In the genomic region with DNA sequence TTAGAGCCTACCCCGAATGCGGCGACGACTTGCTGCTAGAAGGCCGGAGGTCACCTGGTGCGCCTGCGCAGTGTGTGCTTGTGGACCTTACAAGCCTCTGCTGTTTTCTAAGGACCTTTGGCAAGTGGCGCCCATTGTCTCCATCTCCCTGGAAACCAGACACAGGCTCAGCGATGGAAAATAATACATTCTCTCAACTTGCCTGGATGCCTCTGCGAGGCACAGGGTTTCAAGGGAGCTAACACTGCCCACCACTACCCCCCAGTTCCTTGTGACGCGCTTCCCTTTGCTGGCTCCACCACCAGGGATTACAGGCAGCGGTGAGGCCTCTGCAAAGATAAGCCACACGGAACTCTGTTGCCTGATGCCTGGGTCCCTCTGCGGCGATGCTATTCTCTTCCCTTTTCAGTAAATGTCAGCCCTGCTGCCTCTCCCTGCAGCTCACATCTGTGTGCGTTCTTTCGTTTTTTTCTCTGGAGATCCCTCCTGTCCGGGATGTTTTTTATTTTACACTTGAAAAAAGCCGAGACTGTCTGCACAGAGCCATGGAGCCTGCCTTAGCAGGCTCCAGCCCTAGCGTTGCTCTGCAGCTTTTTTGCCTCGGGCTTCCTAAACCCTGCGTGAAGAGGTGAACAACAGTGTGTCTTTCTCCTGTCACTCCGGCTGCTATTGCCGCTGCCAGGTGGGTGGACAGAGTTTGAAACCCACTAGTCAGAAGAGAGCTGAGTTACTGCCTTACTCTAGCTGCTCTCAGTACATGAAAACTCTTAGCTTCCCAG, we compare ENCODE assay signal across 8 mouse cellular contexts.
DNase-seq lines count a peak whose midpoint lies in the region; ATAC-seq lines count a peak whose summit lies in the region.

No protein-coding gene starts in this region.

- H3K4me2 ChIP-seq in hindbrain, embryonic 15.5 days = peak overlapping the region; percentile 52
- H3K4me2 ChIP-seq in midbrain, embryonic 12.5 days (replicated peaks) = peak overlapping the region; percentile 51

- H3K27me3 ChIP-seq in embryonic facial prominence, embryonic 10.5 days (replicated peaks; ENCODE audit: low read depth, poor library complexity, severe bottlenecking) = peaks cover 11% of the 10 kb centered on the region
- H3K27me3 ChIP-seq in hindbrain, embryonic 15.5 days = 0 out of 2 replicates have a peak, but pooled peaks cover 6% of the 10 kb centered on the region
- H3K27me3 ChIP-seq in midbrain, embryonic 12.5 days = peaks cover 16% of the 10 kb centered on the region; the same call in 1 of the 2 replicates

- H3K9me3 ChIP-seq in embryonic facial prominence, embryonic 10.5 days = no peaks in the 10 kb centered on the region
- no peaks in the 10 kb centered on the region for H3K9me3 ChIP-seq in hindbrain, embryonic 15.5 days
- H3K9me3 ChIP-seq in midbrain, embryonic 12.5 days = no peaks in the 10 kb centered on the region

- WGBS in embryonic facial prominence, embryonic 10.5 days = 33% methylated on average over 25 of the region's 25 CpGs
- 10% methylated on average over 25 of the region's 25 CpGs for WGBS in hindbrain, embryonic 15.5 days
- WGBS in midbrain, embryonic 12.5 days = 15% methylated on average over 25 of the region's 25 CpGs

- peak overlapping the region; percentile 25 for H3K4me3 ChIP-seq in embryonic facial prominence, embryonic 10.5 days
- peak overlapping the region; percentile 12; the same call in 1 of the 2 replicates for H3K4me3 ChIP-seq in hindbrain, embryonic 15.5 days
- peak overlapping the region; percentile 2; the same call in 1 of the 2 replicates for H3K4me3 ChIP-seq in midbrain, embryonic 12.5 days

- peak; percentile 39 for DNase-seq in brain, embryonic 18.5 days (ENCODE audit: low read depth, low spot score)
- DNase-seq in embryonic facial prominence, embryonic 10.5 days (ENCODE audit: low spot score) = peak; percentile 51
- no peak for DNase-seq in spleen, postnatal 4 days (ENCODE audit: low spot score in 2 of 2)
- no peak for DNase-seq in thymus, postnatal 10 days (ENCODE audit: low spot score in 2 of 2)
- no peak for DNase-seq in adrenal gland, adult 8-10 months
- DNase-seq in adrenal gland, postnatal 14 days = no peak

- no peaks in the 10 kb centered on the region for H3K36me3 ChIP-seq in embryonic facial prominence, embryonic 10.5 days (replicated peaks)
- no peaks in the 10 kb centered on the region for H3K36me3 ChIP-seq in hindbrain, embryonic 15.5 days
- H3K36me3 ChIP-seq in midbrain, embryonic 12.5 days = no peaks in the 10 kb centered on the region

- peak overlapping the region; percentile 31; the same call in 1 of the 2 replicates for H3K9ac ChIP-seq in hindbrain, embryonic 15.5 days
- peak overlapping the region; percentile 55 for H3K9ac ChIP-seq in midbrain, embryonic 12.5 days (replicated peaks)

- ATAC-seq in hindbrain, embryonic 15.5 days (ENCODE audit: low FRiP score, low read depth) = peak; percentile 79; the same call in 1 of the 2 replicates
- ATAC-seq in midbrain, embryonic 12.5 days (ENCODE audit: low FRiP score, low read depth) = peak; percentile 78

- peaks cover 24% of the 10 kb centered on the region for H3K4me1 ChIP-seq in embryonic facial prominence, embryonic 10.5 days
- H3K4me1 ChIP-seq in hindbrain, embryonic 15.5 days (replicated peaks) = peaks cover 19% of the 10 kb centered on the region
- H3K4me1 ChIP-seq in midbrain, embryonic 12.5 days = peaks cover 21% of the 10 kb centered on the region

- H3K27ac ChIP-seq in embryonic facial prominence, embryonic 10.5 days (replicated peaks) = peak overlapping the region; percentile 65
- peak overlapping the region; percentile 79 for H3K27ac ChIP-seq in hindbrain, embryonic 15.5 days (replicated peaks)
- peak overlapping the region; percentile 80 for H3K27ac ChIP-seq in midbrain, embryonic 12.5 days (replicated peaks)

Comparison
In these comparisons a context has a peak if more than half of its experiments do, and no peak if none do; other contexts are left out.
1. DNase-seq: peak in brain, embryonic 18.5 days (single experiment) and embryonic facial prominence, embryonic 10.5 days (single experiment); none in spleen, postnatal 4 days (0 of 2), thymus, postnatal 10 days (0 of 2), adrenal gland, adult 8-10 months (single experiment) and adrenal gland, postnatal 14 days (single experiment).
2. Peak in every context shown above with its lines, with median percentiles within 50 percentile points of each other: H3K27ac ChIP-seq and H3K4me3 ChIP-seq.